Mouse (Mus musculus) frontal cortex, postnatal 10 days (tissue): ENCODE results near the gene Ccdc33.

Experiments
- DNase-seq, 2 experiments: peaks; one replicate each; pipeline ENCODE4 v3.0.0; 2022; ENCODE audit warnings: low spot score in 2 of 2, mixed read lengths in 1 of 2

Gene Ccdc33

DNA sequence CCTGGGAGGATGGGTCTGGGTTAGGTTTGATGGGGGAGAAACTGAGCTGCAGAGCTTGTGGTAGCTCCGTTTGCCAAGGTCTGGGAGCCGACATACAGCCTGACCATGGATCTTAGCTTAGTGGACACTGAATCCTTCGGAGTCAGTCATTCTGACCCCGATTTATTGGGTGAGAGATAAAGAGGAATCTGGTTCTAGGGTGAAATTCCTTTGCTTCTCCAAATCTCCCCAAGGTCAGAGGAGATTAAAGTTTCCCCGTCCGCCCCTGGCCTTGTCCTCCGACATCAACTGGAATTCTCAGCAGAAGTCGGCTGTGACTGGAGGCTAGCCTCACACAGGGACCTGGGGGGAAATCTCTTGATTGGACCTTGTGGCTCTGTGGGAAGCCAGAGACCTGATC lies 107.1 kb downstream of the Ccdc33 start:
- no peak for DNase-seq

GRCm38 (mm10) chr9:58011027-58011426 lies 107.6 kb downstream of the Ccdc33 start:
- DNase-seq = no peak

- no peak for DNase-seq
Measured at GRCm38 (mm10) chr9:58009588-58009987, 109.0 kb downstream of the Ccdc33 start.

- DNase-seq = peak in 1 of 2 experiments; percentile 57
Measured at GRCm38 (mm10) chr9:58009015-58009362, 109.6 kb downstream of the Ccdc33 start.

DNA sequence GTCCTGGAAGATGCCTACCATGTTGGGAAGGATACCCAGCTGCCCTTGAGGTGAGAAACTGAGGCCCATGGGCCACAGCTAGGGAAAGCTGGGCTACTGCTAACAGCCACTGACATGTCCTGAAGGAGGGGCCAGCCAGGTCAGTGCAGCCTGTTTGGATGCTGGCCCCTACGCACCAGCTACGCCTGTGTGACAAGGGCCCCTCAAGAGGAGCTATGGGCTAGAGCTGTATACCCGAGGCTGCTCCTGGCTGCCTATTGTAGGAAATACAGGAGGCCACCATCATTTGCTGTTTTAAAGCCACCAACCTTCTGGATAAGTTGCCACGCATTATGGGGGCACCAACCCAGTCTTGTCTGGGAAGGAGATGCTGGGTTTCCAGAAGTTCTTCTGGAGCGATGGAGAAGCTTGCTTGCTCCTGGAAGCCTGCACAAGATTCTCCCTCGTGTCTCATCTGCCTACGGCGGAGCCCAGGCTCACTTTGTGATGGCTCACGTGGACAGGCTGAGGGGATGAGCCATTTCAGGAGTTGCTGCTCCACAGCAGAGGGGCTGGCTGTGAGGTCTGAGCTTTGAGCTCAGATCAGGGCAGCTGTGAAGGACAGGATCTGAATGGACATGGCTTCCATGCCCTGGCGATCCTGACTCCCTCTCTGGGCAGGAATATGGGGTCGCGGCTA lies 110.1 kb downstream of the Ccdc33 start:
- no peak for DNase-seq

- DNase-seq = no peak
Measured at GRCm38 (mm10) chr9:58005753-58006461, 112.7 kb downstream of the Ccdc33 start, which contains the start of gene Cyp11a1. TSS of gene Cyp11a1 (plus strand) at chr9:58006411.

DNA sequence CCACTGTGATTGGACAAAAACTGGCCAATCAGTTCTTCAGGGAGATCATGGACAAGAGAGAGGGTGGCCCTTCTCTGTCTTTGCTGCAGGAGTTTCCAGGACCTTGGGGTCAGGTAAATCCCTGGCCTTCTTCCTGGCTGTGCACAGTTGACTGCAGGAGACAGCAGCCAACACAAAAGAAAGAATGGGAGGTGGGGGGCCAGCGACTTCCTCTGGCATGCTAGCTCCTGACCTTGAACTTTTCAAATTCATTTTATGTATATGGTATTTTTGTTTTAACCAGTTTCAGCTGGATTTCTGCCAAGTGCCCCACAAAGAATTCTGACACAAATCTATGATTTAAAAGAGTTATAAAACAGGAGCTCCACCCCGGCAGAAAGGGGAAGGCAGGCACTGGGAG lies 115.4 kb downstream of the Ccdc33 start:
- no peak for DNase-seq

DNA sequence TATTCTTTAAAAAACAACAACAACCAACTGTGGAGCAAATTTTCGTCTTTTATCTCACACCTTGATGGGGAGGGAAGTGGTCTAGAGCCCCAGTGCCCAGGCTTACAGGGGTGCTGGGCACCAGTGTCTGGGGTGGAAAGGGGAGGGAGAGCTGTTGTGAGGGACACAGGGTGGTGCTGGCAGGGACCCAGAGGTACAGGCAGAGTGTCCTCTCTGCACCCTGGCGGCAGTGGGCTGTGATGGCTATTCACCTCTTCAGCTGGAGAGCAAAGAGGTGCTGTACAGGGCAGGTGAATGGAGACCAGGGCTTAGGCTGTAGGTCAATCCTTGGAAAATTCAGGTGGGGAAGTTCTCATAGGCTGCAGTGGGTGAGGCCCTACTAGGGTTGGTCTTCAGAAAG lies 118.9 kb downstream of the Ccdc33 start:
- no peak for DNase-seq

GRCm38 (mm10) chr9:57998685-57999084 lies 119.9 kb downstream of the Ccdc33 start:
- DNase-seq = no peak

GRCm38 (mm10) chr9:57998032-57998659 lies 120.5 kb downstream of the Ccdc33 start:
- DNase-seq = peak in 1 of 2 experiments; percentile 56

GRCm38 (mm10) chr9:57997511-57998031 lies 121.1 kb downstream of the Ccdc33 start:
- DNase-seq = peak in 1 of 2 experiments; percentile 50

GRCm38 (mm10) chr9:57995282-57995681 lies 123.3 kb downstream of the Ccdc33 start:
- DNase-seq = no peak

DNA sequence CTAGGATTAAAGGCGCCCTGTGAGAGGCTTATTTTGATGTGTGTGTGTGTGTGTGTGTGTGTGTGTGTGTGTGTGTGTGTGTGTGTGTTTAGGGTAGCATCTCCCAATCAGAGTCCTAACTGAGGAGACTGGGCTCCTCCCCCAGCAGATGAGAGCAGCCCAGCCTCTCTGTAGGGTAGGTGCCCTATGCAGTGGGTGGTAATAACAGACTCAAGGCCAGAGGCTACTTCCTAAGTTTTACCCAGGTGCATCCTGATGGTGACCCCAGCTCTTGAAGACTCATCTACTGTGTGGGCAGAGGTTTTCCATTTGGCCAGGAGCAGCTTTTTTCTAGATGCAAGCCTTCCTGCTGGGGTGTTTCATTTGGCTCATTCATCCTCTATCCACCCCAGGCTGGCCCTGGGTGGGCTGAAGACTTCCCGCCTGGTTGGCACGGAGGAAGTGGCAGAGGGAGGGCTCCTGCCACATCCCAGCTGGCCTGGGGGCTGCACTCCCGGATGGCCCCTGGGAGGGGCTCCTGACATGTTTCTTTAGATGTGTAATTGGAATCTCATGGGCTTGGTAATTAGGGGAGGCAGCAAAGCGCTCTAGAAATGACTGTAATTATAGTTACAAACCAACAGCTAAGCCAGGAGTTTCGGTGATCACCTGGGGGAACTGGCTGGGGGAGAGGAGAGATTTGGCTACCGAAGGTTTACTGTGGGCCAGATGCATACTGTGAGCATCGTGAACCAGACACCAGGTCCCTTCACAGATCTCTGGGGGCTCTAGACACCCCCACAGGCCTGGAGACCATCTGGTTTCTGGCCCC lies 125.6 kb downstream of the Ccdc33 start:
- DNase-seq = no peak

- no peak for DNase-seq
Measured at GRCm38 (mm10) chr9:57992060-57992459, 126.6 kb downstream of the Ccdc33 start.

DNA sequence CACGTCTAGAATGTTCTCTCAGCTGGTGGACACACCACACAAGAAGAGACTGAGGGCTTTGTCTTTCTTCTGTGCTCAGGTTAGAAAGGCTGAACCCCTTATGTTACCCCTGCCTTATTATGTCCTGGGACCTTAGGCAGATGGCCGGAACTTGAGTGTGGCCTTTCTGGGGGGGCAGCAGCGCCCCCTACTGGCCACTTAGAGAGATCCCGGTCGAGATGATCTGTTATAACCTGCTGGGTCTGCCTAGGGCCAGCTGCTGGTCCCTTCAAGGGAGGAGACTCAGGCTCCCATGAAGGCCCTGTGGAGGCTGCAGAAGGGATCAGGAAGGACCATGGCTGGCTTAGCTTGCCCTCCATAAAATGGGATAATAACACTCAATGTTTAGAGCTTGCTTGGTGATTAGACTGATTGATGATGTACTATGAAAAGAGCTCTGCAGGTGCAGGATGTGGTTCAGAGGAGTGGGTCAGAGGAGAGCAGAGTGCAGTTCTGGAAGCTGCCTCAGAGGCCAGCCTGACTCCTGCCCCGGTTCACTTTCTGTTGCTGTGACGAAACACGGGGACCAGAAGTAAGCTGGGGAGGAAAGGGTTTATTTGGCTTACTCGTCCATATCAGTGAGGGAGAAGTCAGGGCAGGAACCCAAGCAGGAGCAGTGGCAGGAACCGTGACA lies 128.0 kb downstream of the Ccdc33 start:
- DNase-seq = no peak

- no peak for DNase-seq
Measured at GRCm38 (mm10) chr9:57989309-57989708, 129.3 kb downstream of the Ccdc33 start.

DNA sequence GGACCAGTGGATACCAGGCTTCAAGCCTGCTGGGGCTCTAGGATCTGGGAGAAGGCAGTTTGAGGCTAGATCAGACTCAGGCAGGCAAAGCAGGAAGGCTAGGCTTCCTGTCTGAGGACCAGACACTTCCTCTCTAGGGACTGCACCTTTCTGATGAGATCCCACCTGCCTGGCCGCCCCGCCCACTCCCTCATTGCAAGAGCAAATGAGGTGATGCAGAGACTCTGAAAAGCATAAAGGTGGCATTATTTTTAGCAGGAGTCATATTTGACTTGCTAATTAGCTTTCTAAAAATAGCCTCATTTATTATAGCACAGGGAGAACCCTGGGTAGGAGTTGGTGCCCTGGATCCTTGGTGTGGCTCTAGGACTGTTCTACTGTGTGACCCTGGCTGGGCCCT lies 130.5 kb downstream of the Ccdc33 start:
- no peak for DNase-seq

DNA sequence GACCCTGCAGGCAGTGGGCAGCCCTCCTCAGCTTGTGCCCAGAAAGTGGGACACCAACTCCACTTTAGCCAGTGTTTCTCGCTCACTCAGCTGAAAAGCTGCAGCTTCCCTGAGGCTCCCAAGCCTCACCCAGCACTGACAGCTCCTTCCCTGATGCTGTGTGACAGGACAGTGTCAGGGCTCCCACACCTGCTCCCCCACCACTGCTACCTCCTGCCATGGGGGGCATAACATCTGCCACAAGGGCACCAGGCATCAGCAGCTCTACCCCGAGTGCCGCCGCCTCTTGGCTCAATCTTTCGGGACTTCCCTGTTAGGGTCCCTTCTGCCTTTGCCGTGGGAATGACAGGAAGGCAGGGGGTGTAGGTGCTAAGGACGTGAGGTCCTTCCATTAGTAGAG lies 132.3 kb downstream of the Ccdc33 start:
- no peak for DNase-seq

DNA sequence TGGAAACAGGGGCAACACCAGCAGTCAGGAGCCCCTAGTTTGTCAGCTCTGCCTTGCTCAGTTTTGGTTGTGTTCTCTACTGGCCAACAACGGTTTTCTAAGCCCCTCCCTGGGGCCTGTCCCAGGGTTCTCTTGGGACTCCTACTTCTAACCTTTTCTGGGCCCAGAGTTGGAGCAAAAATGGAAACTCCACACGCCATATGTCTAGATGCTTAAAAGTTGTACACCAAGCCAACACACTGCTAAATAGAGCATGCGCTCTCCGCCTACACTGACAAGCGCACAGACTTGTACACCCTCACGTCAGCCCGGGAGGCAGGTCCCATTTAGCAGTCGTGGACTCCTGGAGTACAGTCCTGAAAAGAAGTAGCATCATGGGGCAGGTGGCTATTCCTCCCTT lies 133.3 kb downstream of the Ccdc33 start:
- no peak for DNase-seq

DNA sequence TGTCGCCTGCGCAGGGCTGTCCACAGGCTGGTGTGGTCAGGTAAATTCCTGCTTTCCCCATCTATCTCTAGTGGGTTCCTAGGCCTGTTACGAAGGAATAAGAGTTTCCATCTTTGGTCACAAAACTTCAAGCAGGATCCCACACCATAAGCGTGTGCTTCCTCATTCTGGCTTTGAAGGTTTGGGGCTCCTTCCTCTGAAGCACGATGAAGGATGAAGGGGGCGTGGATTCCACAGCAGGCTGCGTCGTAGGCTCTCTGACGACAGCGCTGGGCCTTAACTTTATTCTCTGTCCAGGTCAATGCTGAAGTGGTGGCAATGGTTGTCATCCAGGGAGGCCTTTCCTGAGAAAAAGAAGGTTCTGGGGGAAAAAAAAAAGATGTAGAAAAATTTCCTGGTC lies 138.1 kb downstream of the Ccdc33 start:
- no peak for DNase-seq

DNA sequence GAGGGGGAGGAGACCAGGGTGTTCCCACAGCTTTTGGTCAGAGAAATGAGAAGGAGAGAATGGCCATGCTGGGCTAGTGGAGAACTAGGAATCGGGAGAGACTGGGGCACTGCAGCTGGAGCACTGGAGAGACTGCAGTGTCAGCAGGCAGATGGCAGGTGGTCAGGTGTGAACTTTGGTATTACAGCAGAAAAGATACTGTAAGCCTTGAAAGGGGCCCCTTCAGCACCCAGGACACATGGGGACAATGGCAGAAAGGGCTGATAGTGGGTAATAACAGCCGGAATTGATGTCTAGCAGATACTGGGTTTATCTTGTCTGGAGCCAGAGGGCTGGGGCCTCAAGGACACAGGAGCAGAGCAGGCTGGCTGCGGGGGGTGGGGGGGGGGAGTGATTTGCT lies 139.8 kb downstream of the Ccdc33 start:
- DNase-seq = no peak
